Mouse (Mus musculus) R1 (cell line): ENCODE results near the gene Olfr177.

ENCODE experiments used
- DNase-seq: peaks from one replicate; pipeline ENCODE4 v3.0.0-alpha.2; 2018; ENCODE audit warnings: low read depth, low spot score

Gene Olfr177

DNA sequence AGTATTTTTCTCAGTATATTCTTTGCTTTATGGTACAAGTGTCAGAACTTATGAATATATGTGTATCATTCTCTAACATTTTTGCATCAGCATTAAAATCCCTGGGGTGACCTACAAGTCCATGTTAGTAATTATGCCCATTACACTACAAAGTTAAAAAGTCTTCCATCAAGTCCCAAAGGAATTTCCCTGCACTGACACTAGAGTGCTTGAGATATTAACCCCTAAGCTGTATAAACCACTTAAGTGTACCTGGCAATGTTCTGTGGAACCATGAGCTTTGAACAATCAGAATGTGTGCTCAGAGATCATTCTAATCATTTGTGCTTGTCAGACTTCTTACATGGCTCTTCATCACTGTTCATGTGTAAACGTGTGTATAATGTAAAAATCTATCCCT lies at the start of gene Olfr177:
Gene Olfr177, minus strand, starts transcription at position 101 of the 400 bp plus-strand sequence.
- DNase-seq = no peak

DNA sequence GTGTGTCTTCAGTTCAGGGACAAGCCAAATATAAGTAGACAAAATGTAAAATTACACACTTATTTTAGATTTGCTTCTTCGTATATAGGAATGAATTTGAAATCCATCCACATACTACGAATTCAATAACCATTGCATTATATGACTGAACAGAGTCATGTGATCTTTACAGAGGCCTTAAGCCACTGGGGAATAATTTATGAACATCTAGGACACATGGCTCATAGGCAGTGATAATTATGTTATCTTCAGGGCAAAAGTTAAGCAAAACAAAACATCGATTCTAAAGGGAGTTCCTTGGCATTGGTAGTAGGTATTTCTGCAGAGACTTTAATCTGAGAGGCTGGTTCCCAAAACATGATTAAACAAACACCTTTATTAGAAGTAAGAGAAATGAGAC lies 17.4 kb upstream of the Olfr177 start, which contains the start of gene Olfr178:
Gene Olfr178, minus strand, starts transcription at position 101 of the 400 bp plus-strand sequence.
- no peak for DNase-seq

DNA sequence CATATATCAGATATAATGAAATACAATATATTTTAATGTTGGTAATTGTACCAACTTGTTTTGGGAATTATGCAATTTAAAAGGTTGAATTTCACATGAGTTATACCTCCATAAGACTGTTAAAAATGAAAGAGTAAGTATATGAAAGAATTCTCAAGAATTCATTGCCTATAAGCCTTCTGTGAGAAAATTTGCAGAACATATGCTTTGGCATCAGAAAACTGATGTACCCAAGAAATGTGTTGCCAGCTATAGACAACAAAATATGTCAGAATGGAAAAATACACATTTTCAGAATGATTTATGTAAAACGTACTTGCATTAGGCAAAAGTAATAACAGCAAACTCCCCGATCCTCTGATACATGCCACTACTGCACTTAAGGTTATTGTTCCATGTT lies 9.8 kb upstream of the Olfr177 start:
- DNase-seq = no peak

DNA sequence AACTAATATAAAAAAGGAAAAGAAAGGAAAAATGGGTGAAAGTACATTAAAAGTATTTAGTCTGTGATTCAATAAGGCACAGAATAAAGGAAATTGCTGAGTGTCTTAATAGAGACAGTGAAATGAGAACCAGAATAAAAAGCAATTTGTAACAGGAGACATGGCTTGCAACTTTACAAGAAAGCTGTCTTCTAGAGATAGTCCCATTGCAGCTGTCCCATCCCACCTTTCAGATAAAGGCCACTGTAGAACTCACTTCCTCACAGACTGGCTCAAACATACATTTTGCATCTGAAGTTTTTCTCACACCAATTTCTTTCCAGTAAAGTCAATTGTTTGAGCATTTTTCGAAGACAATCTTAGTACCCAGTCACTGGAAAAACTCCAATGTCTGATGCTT lies 13.1 kb downstream of the Olfr177 start:
- no peak for DNase-seq

DNA sequence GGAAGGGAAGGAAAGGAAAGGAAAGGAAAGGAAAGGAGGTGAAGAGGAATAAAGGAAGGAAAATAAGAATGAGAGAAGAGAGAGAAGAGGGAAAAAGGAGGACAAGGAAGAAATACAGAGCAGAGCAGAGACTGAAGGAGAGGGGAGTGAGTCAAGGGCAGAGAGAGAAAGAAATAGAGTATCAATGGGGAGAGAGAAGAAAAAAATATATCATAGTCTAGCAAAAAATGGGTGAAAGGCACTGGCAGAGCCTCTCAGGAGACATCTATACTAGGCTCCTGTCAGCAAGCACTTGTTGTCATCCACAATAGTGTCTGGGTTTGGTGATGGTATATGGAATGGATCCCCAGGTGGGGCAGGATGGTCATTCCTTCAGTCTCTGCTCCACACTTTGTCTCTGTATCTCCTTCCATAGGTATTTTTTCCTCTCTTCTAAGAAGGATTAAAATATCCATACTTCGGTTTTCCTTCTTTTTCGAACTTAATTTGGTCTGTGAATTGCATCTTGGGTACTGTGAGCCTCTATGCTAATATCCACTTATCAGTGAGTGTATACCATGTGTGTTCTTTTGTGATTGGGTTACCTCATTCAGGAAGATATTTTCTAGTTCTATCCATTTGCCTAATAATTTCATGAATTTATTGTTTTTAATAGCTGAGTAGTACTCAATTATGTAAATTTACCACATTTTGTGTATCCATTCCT lies 14.4 kb downstream of the Olfr177 start:
- no peak for DNase-seq

DNA sequence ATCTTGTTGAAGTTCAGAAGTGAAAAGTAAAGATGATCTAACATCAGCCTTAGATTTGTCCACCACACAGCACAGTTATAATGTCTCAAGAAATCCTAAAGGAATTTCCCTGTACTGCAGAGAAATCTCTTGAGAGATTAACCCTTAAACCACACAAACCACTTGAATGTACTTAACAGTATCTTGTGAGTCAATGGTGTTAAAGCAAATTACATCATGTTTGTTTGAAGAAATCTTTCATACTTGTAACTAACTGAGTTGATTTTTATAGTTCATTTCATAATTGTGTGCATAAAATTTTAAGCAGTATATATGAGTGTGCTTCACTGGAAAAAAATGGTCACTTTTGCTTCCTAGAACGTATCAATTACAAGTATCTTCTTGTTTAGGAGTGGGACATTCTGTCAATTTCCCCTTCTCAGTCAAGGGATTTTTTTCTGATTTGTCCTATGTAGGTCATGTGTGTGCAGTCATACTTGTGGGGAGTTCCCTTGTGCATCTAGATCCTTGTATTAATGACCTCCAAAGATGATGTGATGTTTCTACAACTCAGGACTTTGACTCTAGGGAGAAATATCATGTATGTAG lies 47.7 kb downstream of the Olfr177 start, which contains the start of gene Olfr175-ps1:
Gene Olfr175-ps1, minus strand, starts transcription at position 51 of the 588 bp plus-strand sequence.
- no peak for DNase-seq
